Mouse (Mus musculus) erythroid progenitor cell, adult 5-6 weeks (primary cell): ENCODE data around the gene Tulp1. TPM values are rescaled to one million over a fixed set of nuclear protein-coding genes. Genes with fewer than 3 reads are reported as not detected.
A peak's percentile ranks its signal among the peaks of the same experiment; 100 is the strongest.
"Not testable (repeated sequence)": the region's sequence is repeated elsewhere in the genome, so short reads cannot be mapped to it uniquely, and the experiment has no call there.

Experiments used
- ATAC-seq: replicated peaks from 2 replicates; pipeline ENCODE4 v1.8.0; 2016; ENCODE audit warnings: moderate number of reproducible peaks, mild to moderate bottlenecking, moderate TSS enrichment, inconsistent platforms; ENCODE audit not compliant: poor library complexity, low FRiP score, severe bottlenecking
- total RNA-seq, 2 experiments: library from RNA; stranded (forward) in 1 of 2; stranded (reverse) in 1 of 2; fragments of 150-400 nt in 1 of 2; fragments of 186-747, 209-891 nt in 1 of 2; gene quantifications; 2 replicates each; pipeline versions ENCODE4 v1.2.3 to v1.2.4; 2015 to 2017; ENCODE audit warnings: low replicate concordance in 2 of 2

Tulp1 gene
- total RNA-seq (2015; ENCODE audit: low replicate concordance) (not detected in 2 replicates), total RNA-seq (2017; ENCODE audit: low replicate concordance) (not detected in 2 replicates)

- ATAC-seq, result no peak
Observed at GRCm38 (mm10) chr17:28365122-28365521, at the start of gene Tulp1. Tulp1 (minus strand) TSS chr17:28365222.

GRCm38 (mm10) chr17:28411381-28411960 lies 46.4 kb upstream of the Tulp1 start:
- ATAC-seq, result no peak

GRCm38 (mm10) chr17:28410731-28411130 lies 45.7 kb upstream of the Tulp1 start:
- no peak for ATAC-seq

GRCm38 (mm10) chr17:28408251-28408918 lies 43.4 kb upstream of the Tulp1 start:
- ATAC-seq, result no peak

- no peak for ATAC-seq
Observed at GRCm38 (mm10) chr17:28407418-28408250, 42.6 kb upstream of the Tulp1 start.

- no peak for ATAC-seq
Observed at GRCm38 (mm10) chr17:28406471-28406870, 41.4 kb upstream of the Tulp1 start.

- not testable (repeated sequence) for ATAC-seq
Observed at GRCm38 (mm10) chr17:28404745-28405144, 39.7 kb upstream of the Tulp1 start.

- no peak for ATAC-seq
Observed at GRCm38 (mm10) chr17:28404301-28404700, 39.3 kb upstream of the Tulp1 start.

GRCm38 (mm10) chr17:28394994-28395393 lies 30.0 kb upstream of the Tulp1 start:
- no peak for ATAC-seq

- ATAC-seq, result no peak
Observed at GRCm38 (mm10) chr17:28394051-28394765, 29.2 kb upstream of the Tulp1 start.

GRCm38 (mm10) chr17:28391568-28392432 lies 26.8 kb upstream of the Tulp1 start:
- no peak for ATAC-seq

- no peak for ATAC-seq
Observed at GRCm38 (mm10) chr17:28388534-28388933, 23.5 kb upstream of the Tulp1 start.

GRCm38 (mm10) chr17:28386150-28386905 lies 21.3 kb upstream of the Tulp1 start:
- ATAC-seq, result 0 out of 2 replicates have a peak, but pooled peaks have one; percentile 46

- ATAC-seq, result no peak
Observed at GRCm38 (mm10) chr17:28384298-28384697, 19.3 kb upstream of the Tulp1 start.

- no peak for ATAC-seq
Observed at GRCm38 (mm10) chr17:28380255-28380654, 15.2 kb upstream of the Tulp1 start.

GRCm38 (mm10) chr17:28375592-28376061 lies 10.6 kb upstream of the Tulp1 start:
- ATAC-seq, result no peak

- ATAC-seq, result no peak
Observed at GRCm38 (mm10) chr17:28374494-28374893, 9.5 kb upstream of the Tulp1 start.

GRCm38 (mm10) chr17:28373821-28374220 lies 8.8 kb upstream of the Tulp1 start:
- peak; percentile 80 for ATAC-seq
